Mouse (Mus musculus): ENCODE results near the gene Olfr1426. TPM values are rescaled to one million over a fixed set of nuclear protein-coding genes. Genes with fewer than 3 reads are reported as not detected.

Gene Olfr1426
- not detected for polyA plus RNA-seq (2012; fragmentation: generic; extraction: Trizol)

DNA sequence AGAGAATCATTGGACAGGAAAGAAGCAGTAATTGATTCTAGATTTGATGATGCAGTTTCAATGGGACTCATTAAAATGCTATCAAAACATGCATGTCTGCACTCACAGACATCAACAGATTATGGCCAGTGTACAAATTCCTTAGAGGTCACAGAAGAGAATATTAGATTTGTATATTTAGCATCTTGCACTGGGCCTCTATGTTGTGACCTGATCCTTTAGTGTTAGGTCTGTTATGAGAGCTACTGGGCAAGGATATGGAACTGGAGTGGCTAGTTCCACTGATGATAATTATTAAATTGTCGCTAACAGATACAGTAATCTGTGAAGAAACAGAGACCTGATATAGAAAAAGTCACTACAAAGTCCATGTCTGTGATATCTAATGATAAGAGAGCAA is at the start of gene Olfr1426:
Olfr1426 (minus strand) TSS at position 101 of the 400 bp plus-strand sequence.
- no peaks in the 10 kb centered on the region for H3K36me3 ChIP-seq (ENCODE audit: control insufficient read depth, insufficient read depth)
- H3K79me2 ChIP-seq (ENCODE audit: control insufficient read depth, insufficient read depth): no peaks in the 10 kb centered on the region
- TF ChIP-seq TCF12 (IDR thresholded peaks at IDR 0.05; ENCODE audit: insufficient read depth, poor library complexity, severe bottlenecking): no peak
- TF ChIP-seq MYOG (IDR thresholded peaks at IDR 0.05; ENCODE audit: control insufficient read depth in 1 of 3, insufficient read depth in 1 of 3, insufficient read length in 2 of 3, low read depth in 2 of 3): no peak
- TF ChIP-seq MYOD1 (IDR thresholded peaks at IDR 0.05; ENCODE audit: control insufficient read depth in 1 of 3, insufficient read length in 2 of 3, low read depth in 2 of 3): no peak
- TF ChIP-seq CEBPB (IDR thresholded peaks at IDR 0.05; ENCODE audit: insufficient read depth, poor library complexity, severe bottlenecking): no peak
- no peak for TF ChIP-seq SRF (IDR thresholded peaks at IDR 0.05; ENCODE audit: control insufficient read depth, insufficient read length, low read depth)
- no peak for TF ChIP-seq MAX (IDR thresholded peaks at IDR 0.05; ENCODE audit: low read depth)
- no peak for TF ChIP-seq USF1 (IDR thresholded peaks at IDR 0.05; ENCODE audit: low read depth)
- no peak for TF ChIP-seq POLR2A (IDR thresholded peaks at IDR 0.05; ENCODE audit: insufficient read length, low read depth)
- TF ChIP-seq TCF3 (IDR thresholded peaks at IDR 0.05; ENCODE audit: insufficient read length, low read depth): no peak
- TF ChIP-seq POLR2AphosphoS2 (IDR thresholded peaks at IDR 0.05; ENCODE audit: insufficient read length, low read depth): no peak
- TF ChIP-seq E2F4 (IDR thresholded peaks at IDR 0.05; ENCODE audit: insufficient read depth): no peak
- TF ChIP-seq REST (IDR thresholded peaks at IDR 0.05; ENCODE audit: insufficient read depth, insufficient read length): no peak
- H3K4me2 ChIP-seq (ENCODE audit: low read depth): no peak within 1 kb of the TSS
- no peak within 1 kb of the TSS for H3K4me3 ChIP-seq
- no peak within 1 kb of the TSS for H3ac ChIP-seq (ENCODE audit: control insufficient read depth, insufficient read length)
- no peaks in the 10 kb centered on the region for H3K27me3 ChIP-seq (ENCODE audit: control insufficient read depth, insufficient read depth, insufficient read length)

DNA sequence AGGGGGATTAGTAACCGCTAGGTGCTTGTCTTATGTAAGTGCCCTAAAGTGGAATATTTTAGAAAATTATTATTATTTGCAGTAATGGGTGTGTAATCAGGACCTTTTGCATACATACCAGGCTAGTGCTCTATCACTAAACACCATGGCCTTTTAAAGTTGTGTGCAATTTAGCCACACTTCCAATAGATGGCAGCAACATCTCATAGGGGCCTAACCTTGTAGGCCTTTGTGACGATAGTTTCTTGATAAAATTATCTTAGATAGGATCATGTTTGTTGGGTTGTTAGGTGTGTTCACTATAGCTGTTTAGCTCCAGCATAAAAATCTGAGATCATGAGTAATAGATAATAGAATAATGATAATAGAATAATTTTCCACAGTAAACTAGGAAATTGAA is 42.5 kb upstream of the Olfr1426 start:
- H3K27me3 ChIP-seq (ENCODE audit: control insufficient read depth, insufficient read depth, insufficient read length): no peaks in the 10 kb centered on the region
- no peak overlapping the region for H3K4me2 ChIP-seq (ENCODE audit: low read depth)
- H3ac ChIP-seq (ENCODE audit: control insufficient read depth, insufficient read length): no peak overlapping the region
- no peaks in the 10 kb centered on the region for H3K36me3 ChIP-seq (ENCODE audit: control insufficient read depth, insufficient read depth)
- H3K79me2 ChIP-seq (ENCODE audit: control insufficient read depth, insufficient read depth): no peaks in the 10 kb centered on the region
- H3K4me3 ChIP-seq: no peak overlapping the region
- TF ChIP-seq MYOG (IDR thresholded peaks at IDR 0.05; ENCODE audit: control insufficient read depth in 1 of 3, insufficient read depth in 1 of 3, insufficient read length in 2 of 3, low read depth in 2 of 3): no peak
- no peak for TF ChIP-seq TCF12 (IDR thresholded peaks at IDR 0.05; ENCODE audit: insufficient read depth, poor library complexity, severe bottlenecking)
- TF ChIP-seq USF1 (IDR thresholded peaks at IDR 0.05; ENCODE audit: low read depth): no peak
- no peak for TF ChIP-seq CEBPB (IDR thresholded peaks at IDR 0.05; ENCODE audit: insufficient read depth, poor library complexity, severe bottlenecking)
- TF ChIP-seq TCF3 (IDR thresholded peaks at IDR 0.05; ENCODE audit: insufficient read length, low read depth): no peak
- no peak for TF ChIP-seq E2F4 (IDR thresholded peaks at IDR 0.05; ENCODE audit: insufficient read depth)
- no peak for TF ChIP-seq MAX (IDR thresholded peaks at IDR 0.05; ENCODE audit: low read depth)
- no peak for TF ChIP-seq POLR2AphosphoS2 (IDR thresholded peaks at IDR 0.05; ENCODE audit: insufficient read length, low read depth)
- TF ChIP-seq MYOD1 (IDR thresholded peaks at IDR 0.05; ENCODE audit: control insufficient read depth in 1 of 3, insufficient read length in 2 of 3, low read depth in 2 of 3): no peak
- no peak for TF ChIP-seq SRF (IDR thresholded peaks at IDR 0.05; ENCODE audit: control insufficient read depth, insufficient read length, low read depth)
- TF ChIP-seq REST (IDR thresholded peaks at IDR 0.05; ENCODE audit: insufficient read depth, insufficient read length): no peak
- no peak for TF ChIP-seq POLR2A (IDR thresholded peaks at IDR 0.05; ENCODE audit: insufficient read length, low read depth)

DNA sequence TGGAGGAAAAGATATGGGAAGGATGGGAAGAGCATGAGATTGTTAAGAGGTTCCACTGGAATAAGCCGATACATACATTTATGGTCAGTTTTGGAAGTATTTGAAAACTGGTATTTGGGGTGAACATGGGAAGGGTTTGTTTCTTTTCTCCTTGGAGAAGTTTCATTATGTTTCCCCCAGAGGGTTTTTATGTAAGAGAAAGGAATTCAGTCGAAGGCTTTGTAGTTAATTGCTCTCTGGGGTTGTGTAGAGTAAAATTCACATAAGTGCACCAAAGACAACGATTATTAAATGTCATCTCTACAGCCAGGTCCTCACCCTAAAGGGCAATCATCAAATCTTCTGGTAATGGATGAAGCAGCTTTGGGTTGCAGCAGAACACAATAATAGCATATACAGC is 31.3 kb upstream of the Olfr1426 start, which contains the start of gene Olfr76:
Olfr76 (minus strand) TSS at position 101 of the 400 bp plus-strand sequence.
- Histone ChIP-seq H3ac (ENCODE audit: control insufficient read depth, insufficient read length) (no peak within 1 kb of the TSS), H3K36me3 (ENCODE audit: control insufficient read depth, insufficient read depth) (no peaks in the 10 kb centered on the region), H3K27me3 (ENCODE audit: control insufficient read depth, insufficient read depth, insufficient read length) (no peaks in the 10 kb centered on the region), H3K4me2 (ENCODE audit: low read depth) (no peak within 1 kb of the TSS), H3K79me2 (ENCODE audit: control insufficient read depth, insufficient read depth) (no peaks in the 10 kb centered on the region), H3K4me3 (no peak within 1 kb of the TSS)
- TF ChIP-seq CEBPB (IDR thresholded peaks at IDR 0.05; ENCODE audit: insufficient read depth, poor library complexity, severe bottlenecking) (no peak), POLR2A (IDR thresholded peaks at IDR 0.05; ENCODE audit: insufficient read length, low read depth) (no peak)

DNA sequence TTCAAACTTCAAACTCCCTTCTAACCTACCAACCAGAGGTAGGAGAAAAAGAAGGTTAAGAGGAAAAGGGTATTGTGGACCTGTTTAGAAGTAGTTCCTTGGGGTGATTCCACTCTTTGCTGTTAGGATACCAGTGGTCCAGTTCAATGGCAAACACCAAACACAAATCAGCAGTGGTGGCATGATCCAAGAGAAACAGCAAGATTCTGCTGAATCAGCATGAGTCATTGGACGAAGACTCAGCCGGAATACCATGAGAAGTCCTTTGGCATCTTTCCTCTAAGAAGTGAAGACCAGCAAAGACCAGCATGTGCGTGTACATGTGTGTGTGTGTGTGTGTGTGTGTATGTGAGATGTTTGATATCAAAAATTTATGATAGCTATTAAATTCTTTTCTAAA is 24.7 kb upstream of the Olfr1426 start:
- H3ac ChIP-seq (ENCODE audit: control insufficient read depth, insufficient read length): no peak overlapping the region
- H3K27me3 ChIP-seq (ENCODE audit: control insufficient read depth, insufficient read depth, insufficient read length): no peaks in the 10 kb centered on the region
- H3K79me2 ChIP-seq (ENCODE audit: control insufficient read depth, insufficient read depth): no peaks in the 10 kb centered on the region
- H3K36me3 ChIP-seq (ENCODE audit: control insufficient read depth, insufficient read depth): no peaks in the 10 kb centered on the region
- TF ChIP-seq MYOG (IDR thresholded peaks at IDR 0.05; ENCODE audit: control insufficient read depth in 1 of 3, insufficient read depth in 1 of 3, insufficient read length in 2 of 3, low read depth in 2 of 3): no peak
- no peak for TF ChIP-seq MYOD1 (IDR thresholded peaks at IDR 0.05; ENCODE audit: control insufficient read depth in 1 of 3, insufficient read length in 2 of 3, low read depth in 2 of 3)
- TF ChIP-seq TCF3 (IDR thresholded peaks at IDR 0.05; ENCODE audit: insufficient read length, low read depth): no peak
- TF ChIP-seq TCF12 (IDR thresholded peaks at IDR 0.05; ENCODE audit: insufficient read depth, poor library complexity, severe bottlenecking): no peak
- no peak for TF ChIP-seq REST (IDR thresholded peaks at IDR 0.05; ENCODE audit: insufficient read depth, insufficient read length)
- TF ChIP-seq E2F4 (IDR thresholded peaks at IDR 0.05; ENCODE audit: insufficient read depth): no peak
- TF ChIP-seq POLR2AphosphoS2 (IDR thresholded peaks at IDR 0.05; ENCODE audit: insufficient read length, low read depth): no peak
- TF ChIP-seq MAX (IDR thresholded peaks at IDR 0.05; ENCODE audit: low read depth): no peak
- no peak for TF ChIP-seq SRF (IDR thresholded peaks at IDR 0.05; ENCODE audit: control insufficient read depth, insufficient read length, low read depth)
- TF ChIP-seq USF1 (IDR thresholded peaks at IDR 0.05; ENCODE audit: low read depth): no peak
- no peak for TF ChIP-seq CEBPB (IDR thresholded peaks at IDR 0.05; ENCODE audit: insufficient read depth, poor library complexity, severe bottlenecking)
- no peak for TF ChIP-seq POLR2A (IDR thresholded peaks at IDR 0.05; ENCODE audit: insufficient read length, low read depth)
- no peak overlapping the region for H3K4me3 ChIP-seq
- H3K4me2 ChIP-seq (ENCODE audit: low read depth): no peak overlapping the region

DNA sequence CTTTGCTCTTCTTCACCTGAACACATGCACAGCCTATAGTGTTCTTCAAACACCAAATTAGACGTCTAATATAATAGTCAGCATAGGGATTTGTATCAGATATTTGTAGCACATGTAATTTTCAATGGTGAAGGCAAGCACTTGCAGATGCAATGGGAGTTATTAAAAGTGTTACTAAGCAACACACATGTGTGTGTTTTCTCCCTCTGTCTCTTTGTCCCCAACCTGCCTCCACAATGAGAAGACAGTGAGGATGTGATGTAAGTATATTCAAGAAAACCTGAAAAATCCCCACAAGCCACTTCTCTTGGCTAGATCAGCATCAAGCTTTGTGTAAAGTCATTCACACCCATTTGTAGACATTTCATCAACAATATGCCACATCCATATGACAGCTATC is 24.0 kb upstream of the Olfr1426 start, which contains the start of gene Olfr1428:
Olfr1428 (minus strand) TSS at position 101 of the 400 bp plus-strand sequence.
- H3K36me3 ChIP-seq (ENCODE audit: control insufficient read depth, insufficient read depth): no peaks in the 10 kb centered on the region
- H3K27me3 ChIP-seq (ENCODE audit: control insufficient read depth, insufficient read depth, insufficient read length): no peaks in the 10 kb centered on the region
- H3K4me3 ChIP-seq: no peak within 1 kb of the TSS
- no peaks in the 10 kb centered on the region for H3K79me2 ChIP-seq (ENCODE audit: control insufficient read depth, insufficient read depth)
- no peak within 1 kb of the TSS for H3K4me2 ChIP-seq (ENCODE audit: low read depth)
- TF ChIP-seq CEBPB (IDR thresholded peaks at IDR 0.05; ENCODE audit: insufficient read depth, poor library complexity, severe bottlenecking) (no peak), USF1 (IDR thresholded peaks at IDR 0.05; ENCODE audit: low read depth) (no peak), POLR2A (IDR thresholded peaks at IDR 0.05; ENCODE audit: insufficient read length, low read depth) (no peak), TCF3 (IDR thresholded peaks at IDR 0.05; ENCODE audit: insufficient read length, low read depth) (no peak), E2F4 (IDR thresholded peaks at IDR 0.05; ENCODE audit: insufficient read depth) (no peak), SRF (IDR thresholded peaks at IDR 0.05; ENCODE audit: control insufficient read depth, insufficient read length, low read depth) (no peak), POLR2AphosphoS2 (IDR thresholded peaks at IDR 0.05; ENCODE audit: insufficient read length, low read depth) (no peak)
- H3ac ChIP-seq (ENCODE audit: control insufficient read depth, insufficient read length): no peak within 1 kb of the TSS

All from myocyte (in vitro differentiated cells).